Mouse (Mus musculus) cerebellum, adult 2 months (tissue): Measurements from ENCODE around the gene Tubd1. TPM values are rescaled to one million over a fixed set of nuclear protein-coding genes. Genes with fewer than 3 reads are reported as not detected.

Experiments used
- DNase-seq, 2 experiments: peaks; one replicate each; pipeline ENCODE4 v3.0.0; 2021
- H3K27ac ChIP-seq: fragments of 200-500 bp; 2 replicates; pipeline ENCODE4 v1.5.1; 2012; ENCODE audit warnings: low read length, control low read depth, inconsistent platforms; ENCODE audit not compliant: insufficient read depth
- H3K27me3 ChIP-seq: fragments of 200-500 bp; 2 replicates; pipeline ENCODE4 v1.6.1; 2012; ENCODE audit warnings: inconsistent platforms, mild to moderate bottlenecking, low read length, moderate library complexity; ENCODE audit not compliant: control insufficient read depth, insufficient read depth
- H3K4me1 ChIP-seq: fragments of 200-500 bp; 2 replicates; pipeline ENCODE4 v1.6.1; 2011; ENCODE audit warnings: low read length; ENCODE audit not compliant: control insufficient read depth, insufficient read depth
- H3K4me3 ChIP-seq: fragments of 200-500 bp; replicated peaks from 2 replicates; pipeline ENCODE3; 2011; ENCODE audit warnings: mild to moderate bottlenecking, low read depth, low read length, control low read depth; ENCODE audit not compliant: insufficient read depth
- CTCF ChIP-seq: fragments of 200-500 bp; IDR thresholded peaks from 2 replicates; pipeline ENCODE4 v1.5.1; 2011; ENCODE audit warnings: low read depth, mild to moderate bottlenecking, control low read depth, low read length, moderate library complexity, borderline replicate concordance; ENCODE audit not compliant: insufficient read depth
- POLR2A ChIP-seq: fragments of 200-500 bp; IDR thresholded peaks from 2 replicates; pipeline ENCODE4 v1.6.1; 2011; ENCODE audit warnings: low read length, control low read depth, borderline replicate concordance; ENCODE audit not compliant: insufficient read depth
- WGBS: fragments of 180-500 bp; shearing (Covaris S2); methylation state at CpG from one replicate; pipeline ENCODE4 v1.1.7; 2018; 5-methylcytosine and 5-hydroxymethylcytosine counted together
- polyA plus RNA-seq: library from polyadenylated mRNA; depleted of rRNA; stranded (reverse); fragments of >200 nt; gene quantifications from 2 replicates; pipeline ENCODE4 v1.2.3, GENCODE M21; 2012

Tubd1 gene
- polyA plus RNA-seq, 1 experiment, result 4.0 TPM

DNA sequence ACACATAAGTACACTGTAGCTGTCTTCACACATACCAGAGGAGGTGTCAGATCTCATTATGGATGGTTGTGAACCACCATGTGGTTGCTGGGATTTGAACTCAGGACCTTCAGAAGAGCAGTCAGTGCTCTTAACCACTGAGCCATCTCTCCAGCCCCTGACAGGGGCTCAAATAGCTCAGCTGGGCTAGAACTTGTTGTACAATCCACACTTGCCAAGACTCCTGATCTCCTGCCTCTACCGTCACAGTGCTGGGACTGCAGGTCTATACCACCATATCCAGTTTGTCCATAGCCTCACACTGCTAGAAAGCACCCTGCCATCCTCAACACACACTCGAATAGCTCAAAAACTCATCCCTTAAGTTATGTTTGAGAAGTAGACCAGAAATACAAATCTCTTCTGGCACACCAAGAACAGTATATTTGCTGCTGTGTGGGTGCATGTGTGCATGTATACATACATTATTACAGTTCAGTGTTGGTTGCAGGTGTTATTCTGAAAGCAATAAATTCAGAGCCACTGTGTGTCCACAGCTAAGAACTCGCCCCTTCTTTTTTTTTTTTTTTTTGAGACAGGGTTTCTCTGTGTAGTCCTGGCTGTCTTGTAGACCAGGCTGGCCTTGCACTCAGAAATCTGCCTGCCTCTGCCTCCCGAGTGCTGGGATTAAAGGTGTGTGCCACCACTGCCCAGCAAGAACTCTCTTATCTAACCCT, 44.0 kb downstream of the Tubd1 start:
- Histone ChIP-seq H3K27ac (no peak overlapping the region), H3K27me3 (no peaks in the 10 kb centered on the region), H3K4me3 (no peak overlapping the region), H3K4me1 (no peaks in the 10 kb centered on the region; the same call in 1 of the 2 replicates)
- WGBS, result 95% methylated on average over 4 of the region's 4 CpGs
- TF ChIP-seq CTCF, result no peak
- no peak for TF ChIP-seq POLR2A
- no peak for DNase-seq

DNA sequence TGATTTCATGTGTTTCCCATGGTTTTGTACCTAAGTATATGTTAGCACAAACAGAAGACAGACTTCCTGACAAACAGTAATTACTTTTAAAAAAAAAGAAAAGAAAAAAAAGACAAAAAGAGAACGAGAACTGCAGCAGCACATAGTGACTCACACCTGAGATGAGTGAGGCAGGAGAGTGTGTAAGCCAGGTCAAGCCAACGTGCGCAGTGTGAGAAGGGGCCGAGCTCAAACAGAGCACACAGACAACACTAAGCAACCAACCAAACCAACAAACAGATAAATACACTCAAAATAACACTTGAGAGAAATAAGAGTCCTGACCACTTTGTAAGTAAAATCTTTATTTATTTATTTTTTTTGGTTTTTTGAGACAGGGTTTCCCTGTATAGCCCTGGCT, 45.3 kb downstream of the Tubd1 start:
- no peak overlapping the region for H3K27ac ChIP-seq
- no peak overlapping the region for H3K4me3 ChIP-seq
- TF ChIP-seq POLR2A, result no peak
- no peak for TF ChIP-seq CTCF
- H3K27me3 ChIP-seq, result no peaks in the 10 kb centered on the region
- no peak for DNase-seq
- 89% methylated on average over 4 of the region's 4 CpGs for WGBS
- H3K4me1 ChIP-seq, result no peaks in the 10 kb centered on the region

DNA sequence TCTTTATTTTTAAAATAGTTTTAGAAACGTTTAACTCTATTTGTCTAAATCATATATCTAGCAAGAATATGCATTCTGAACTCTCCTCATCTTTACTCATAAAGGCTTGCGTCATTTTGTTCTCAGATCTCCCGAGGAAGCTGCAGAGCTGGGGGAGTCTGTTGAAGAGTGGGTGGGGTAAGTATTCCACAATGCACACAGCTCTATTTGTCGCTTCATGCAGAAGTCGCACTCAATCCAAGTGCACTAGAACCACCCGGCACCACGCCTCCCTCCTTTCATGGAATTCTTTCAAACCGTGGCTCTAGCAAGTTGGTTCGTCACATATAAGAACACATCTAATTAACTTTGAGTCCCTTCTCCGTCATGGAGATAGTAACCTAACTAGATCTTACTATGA, 45.8 kb downstream of the Tubd1 start:
- 91% methylated on average over 10 of the region's 10 CpGs for WGBS
- Histone ChIP-seq H3K27ac (no peak overlapping the region), H3K27me3 (no peaks in the 10 kb centered on the region), H3K4me1 (no peaks in the 10 kb centered on the region), H3K4me3 (no peak overlapping the region)
- TF ChIP-seq CTCF (no peak), POLR2A (no peak)
- no peak for DNase-seq

DNA sequence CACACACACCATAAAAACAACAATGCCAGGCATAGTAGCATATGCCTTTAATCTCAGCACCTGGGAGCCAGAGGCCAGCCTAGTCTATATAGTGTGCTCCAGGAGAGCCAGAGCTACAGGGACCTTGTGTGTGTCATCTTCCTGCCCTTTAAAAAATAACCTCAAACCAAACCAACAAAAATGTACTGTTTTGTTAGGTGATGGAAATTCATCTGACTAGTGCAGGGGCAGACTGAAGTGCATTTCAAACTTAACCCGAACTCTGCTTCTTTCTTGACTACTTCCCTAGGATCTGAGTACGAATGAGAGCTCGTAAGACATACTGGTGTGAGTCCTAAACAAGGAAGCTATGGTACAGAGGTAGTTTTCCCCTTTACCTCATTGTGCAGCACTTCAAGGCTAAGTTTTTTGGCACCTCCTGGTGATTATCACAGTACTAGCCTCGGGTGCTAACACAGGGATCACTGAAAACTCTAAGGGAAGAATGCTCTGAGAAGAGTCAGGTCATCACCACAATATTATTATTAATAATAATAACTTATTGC, 46.6 kb downstream of the Tubd1 start:
- H3K27ac ChIP-seq, result no peak overlapping the region
- no peak for TF ChIP-seq POLR2A

DNA sequence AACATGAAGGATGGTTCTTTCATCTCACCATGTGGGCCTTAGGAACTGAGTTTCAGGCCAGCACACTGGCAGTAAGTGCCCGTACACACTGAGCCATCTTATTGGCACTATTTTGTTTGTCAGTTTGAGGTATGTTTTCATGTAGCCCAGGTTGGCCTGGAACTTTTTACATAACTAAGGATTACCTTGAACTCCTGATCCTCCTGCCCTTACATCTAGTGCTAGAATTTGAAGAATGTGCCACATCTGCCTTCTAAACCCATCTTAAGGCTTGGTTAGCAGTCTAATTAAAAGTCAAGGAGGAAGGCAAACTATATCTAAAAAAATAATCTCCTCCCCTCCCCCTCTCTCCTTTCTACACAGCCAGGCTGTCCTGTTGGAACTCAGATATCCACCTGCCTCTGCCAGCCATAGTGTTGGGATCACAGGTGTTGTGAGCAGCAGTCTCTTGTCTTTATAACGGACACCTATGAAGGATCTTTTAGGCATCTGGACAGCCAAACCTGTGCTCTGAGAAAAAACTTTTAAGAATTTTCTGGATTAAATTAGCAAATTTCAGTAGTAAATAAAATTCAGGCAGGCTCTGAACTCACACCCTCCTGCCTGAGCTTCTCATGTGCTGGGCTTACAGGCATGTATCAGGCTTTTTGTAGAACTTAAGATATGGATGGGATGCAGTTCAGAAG, 47.3 kb downstream of the Tubd1 start:
- DNase-seq, result no peak
- no peak for TF ChIP-seq CTCF
- TF ChIP-seq POLR2A, result no peak
- Histone ChIP-seq H3K4me1 (no peaks in the 10 kb centered on the region), H3K27me3 (no peaks in the 10 kb centered on the region), H3K4me3 (no peak overlapping the region), H3K27ac (no peak overlapping the region)
- WGBS, result 79% methylated on average over 2 of the region's 2 CpGs

More for the DNA sequence above, 46.6 kb downstream of the Tubd1 start:
- no peaks in the 10 kb centered on the region for H3K27me3 ChIP-seq
- no peak for DNase-seq
- no peak overlapping the region for H3K4me3 ChIP-seq
- 85% methylated on average over 4 of the region's 4 CpGs for WGBS
- H3K4me1 ChIP-seq, result no peaks in the 10 kb centered on the region

DNA sequence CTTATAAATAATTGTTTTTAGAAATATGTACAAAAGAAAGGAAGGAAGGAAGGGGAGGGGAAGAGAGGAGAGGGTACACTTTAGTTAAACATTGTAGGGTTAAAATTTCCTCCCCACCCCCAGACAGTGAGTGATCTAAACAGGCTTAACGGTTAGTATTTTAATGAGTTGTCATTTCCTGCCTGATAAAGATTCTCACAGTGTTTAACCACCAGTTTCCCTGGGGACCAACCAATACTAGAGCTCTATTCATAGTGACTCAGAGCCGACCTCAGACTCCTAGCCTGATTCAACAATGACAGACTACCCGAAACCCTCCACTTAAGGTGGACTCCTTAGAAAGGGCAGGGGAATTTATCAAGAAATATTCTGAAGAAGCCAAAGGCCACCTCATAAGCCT, 48.2 kb downstream of the Tubd1 start:
- no peak overlapping the region for H3K4me3 ChIP-seq
- no peak overlapping the region for H3K27ac ChIP-seq
- H3K27me3 ChIP-seq, result no peaks in the 10 kb centered on the region
- H3K4me1 ChIP-seq, result no peaks in the 10 kb centered on the region
- WGBS, result 48% methylated on average over 3 of the region's 3 CpGs
- no peak for DNase-seq
- TF ChIP-seq POLR2A (no peak), CTCF (no peak)

DNA sequence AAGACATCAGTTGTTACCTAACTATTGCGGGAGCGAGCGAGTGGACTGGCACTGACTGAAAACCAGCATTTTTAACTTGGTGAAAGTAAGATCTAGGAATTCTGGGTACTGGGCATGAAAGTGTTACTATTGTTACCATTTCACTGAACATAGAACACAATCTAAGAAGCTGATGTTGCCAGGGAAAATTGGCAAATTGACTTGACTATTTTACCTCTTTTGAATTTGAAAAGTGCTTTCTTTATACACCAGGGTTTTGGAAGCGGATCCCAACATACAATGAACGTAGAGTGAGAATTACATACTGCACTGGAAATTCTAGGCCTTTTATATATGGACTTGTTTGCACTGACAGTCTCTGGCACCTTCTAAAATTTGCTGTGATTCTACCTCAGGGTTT, 48.7 kb downstream of the Tubd1 start:
- no peak overlapping the region for H3K4me3 ChIP-seq
- H3K27me3 ChIP-seq, result no peaks in the 10 kb centered on the region
- WGBS, result 79% methylated on average over 5 of the region's 5 CpGs
- no peak overlapping the region for H3K27ac ChIP-seq
- no peak for TF ChIP-seq POLR2A
- H3K4me1 ChIP-seq, result no peaks in the 10 kb centered on the region
- DNase-seq, result no peak
